Mouse (Mus musculus) stomach, postnatal 0 days (tissue): ENCODE results near the gene Hnrnpll.

Source experiments
- CTCF ChIP-seq: IDR thresholded peaks from 2 replicates; pipeline ENCODE4 v1.5.1; 2016; ENCODE audit warnings: antibody characterized with exemption, low read depth, mild to moderate bottlenecking, moderate library complexity
- EP300 ChIP-seq: optimal IDR thresholded peaks from 2 replicates; pipeline ENCODE3; 2016; ENCODE audit warnings: antibody characterized with exemption

DNA sequence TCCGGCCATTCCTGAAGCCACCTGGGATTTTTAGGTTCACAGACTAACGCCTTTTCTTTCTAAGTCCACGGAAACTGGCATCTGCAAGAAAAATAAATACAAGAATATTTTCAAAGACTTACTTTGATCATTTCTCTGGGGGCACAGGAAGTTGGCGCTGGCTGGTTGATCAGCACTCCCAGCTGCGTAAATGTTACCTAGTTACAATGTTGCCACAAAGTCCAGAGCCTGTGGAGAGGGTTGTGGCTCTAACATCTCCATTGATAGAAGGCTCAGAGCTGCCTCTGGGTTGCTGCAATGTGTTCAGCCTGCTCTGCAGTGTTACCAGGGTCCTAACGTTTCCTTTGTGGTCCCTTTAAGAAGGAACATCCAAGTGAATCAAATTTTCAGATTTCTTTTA lies 80.8 kb downstream of the Hnrnpll start:
- TF ChIP-seq CTCF: no peak
- TF ChIP-seq EP300: no peak
